Mouse (Mus musculus): ENCODE results near the gene Adgrg5.
A peak's percentile ranks its signal among the peaks of the same experiment; 100 is the strongest.

Gene Adgrg5

DNA sequence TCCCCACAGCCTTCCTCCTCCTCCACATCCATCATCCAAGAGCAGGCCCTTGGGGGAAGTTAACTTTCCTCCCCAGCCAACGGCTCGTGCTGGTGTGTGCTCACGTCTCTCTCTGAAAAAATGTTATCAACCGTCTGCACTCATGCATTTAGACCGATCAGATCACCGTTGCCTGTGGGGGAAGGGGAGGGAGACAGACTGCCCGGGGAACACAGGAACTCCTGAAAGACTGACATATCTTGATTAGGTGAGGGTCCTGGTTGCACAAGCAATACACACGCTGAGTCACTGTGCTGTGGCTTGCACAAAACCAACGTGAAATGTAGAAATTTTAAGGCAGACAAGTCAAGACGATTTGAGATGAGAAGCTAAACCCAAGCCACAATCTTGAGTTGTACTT, 41.3 kb downstream of the Adgrg5 start:
- DNase-seq (ENCODE audit: extremely low read depth, insufficient read length, low spot score) = no peak

DNA sequence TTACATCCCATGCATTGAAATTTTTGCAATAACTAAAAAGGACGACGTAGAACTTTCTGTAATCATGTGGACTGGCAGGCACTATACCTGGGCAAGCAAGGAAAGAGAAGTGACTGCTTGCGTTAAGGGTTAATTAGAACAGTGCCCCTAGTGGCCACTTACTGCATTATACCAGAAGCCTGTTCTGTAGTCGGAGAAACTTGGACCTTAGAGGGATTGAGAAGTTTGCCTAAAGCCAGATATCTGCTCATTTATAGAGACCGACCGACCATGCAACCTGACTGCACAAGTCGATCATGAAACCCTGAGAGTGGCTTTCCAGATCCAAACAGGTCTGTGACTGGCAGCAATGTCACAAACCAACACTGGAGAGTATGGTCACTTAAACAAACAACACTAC, 43.1 kb downstream of the Adgrg5 start:
- DNase-seq (ENCODE audit: extremely low read depth, insufficient read length, low spot score) = no peak

DNA sequence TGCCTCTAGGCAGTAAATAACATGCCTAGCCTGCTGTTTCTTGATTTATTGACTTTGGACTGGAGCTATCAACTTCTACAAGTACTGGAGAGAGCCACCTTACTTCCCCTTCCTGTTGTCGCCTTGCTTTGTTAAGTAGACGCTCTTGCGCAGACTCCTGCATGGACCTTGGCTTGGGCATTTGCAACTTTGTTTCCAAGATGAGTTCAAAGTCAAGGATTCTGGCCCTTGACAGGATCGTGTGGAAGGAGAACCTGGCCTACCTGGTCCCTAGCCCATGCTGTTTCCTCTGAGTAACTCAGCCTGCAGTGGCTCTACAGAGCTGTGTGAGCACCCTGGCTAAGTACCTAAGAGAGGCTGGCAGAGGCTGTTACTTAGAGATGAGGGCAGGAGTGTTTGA, 43.6 kb downstream of the Adgrg5 start:
- no peak for DNase-seq (ENCODE audit: extremely low read depth, insufficient read length, low spot score)

DNA sequence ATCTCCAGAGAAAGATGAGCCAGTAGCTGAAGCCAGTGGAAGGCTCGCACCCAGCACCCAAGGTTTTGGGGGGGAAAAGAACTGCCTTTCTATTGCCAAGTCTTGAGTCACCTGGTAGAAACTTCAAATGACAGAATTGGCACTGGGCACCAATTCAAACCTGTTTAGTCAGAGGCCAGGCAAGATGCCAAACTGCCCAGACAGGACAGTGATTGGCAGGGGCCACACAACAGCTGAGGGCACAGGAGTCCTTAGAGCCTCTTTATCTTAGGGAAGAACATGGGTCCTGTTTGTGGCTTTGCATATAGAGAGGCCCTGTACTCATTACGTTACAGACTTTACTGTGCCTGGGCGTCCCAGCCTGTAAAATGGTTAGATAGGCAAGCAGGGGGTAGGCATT, 44.1 kb downstream of the Adgrg5 start:
- peak; percentile 67 for DNase-seq (ENCODE audit: extremely low read depth, insufficient read length, low spot score)

DNA sequence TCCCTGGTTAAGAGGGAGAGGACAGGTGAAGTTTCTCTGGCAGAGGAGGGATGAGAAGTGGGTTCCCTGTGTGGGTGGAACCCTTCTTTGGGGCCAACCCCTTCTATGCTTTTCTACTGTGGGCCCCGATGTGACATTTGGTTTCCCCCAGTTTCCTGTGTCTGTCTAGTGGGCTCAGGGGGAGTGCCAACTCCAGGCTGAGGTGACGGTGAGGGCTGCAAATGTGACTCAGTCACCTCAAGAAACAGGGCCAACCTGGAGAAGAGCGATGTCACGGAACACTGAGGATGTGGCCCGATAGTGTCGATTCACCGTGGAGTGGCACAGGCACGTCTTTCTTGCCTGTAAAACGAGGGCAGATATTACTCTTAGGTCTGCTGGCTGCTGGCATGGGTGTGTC, 49.8 kb downstream of the Adgrg5 start:
- DNase-seq (ENCODE audit: extremely low read depth, insufficient read length, low spot score) = no peak

DNA sequence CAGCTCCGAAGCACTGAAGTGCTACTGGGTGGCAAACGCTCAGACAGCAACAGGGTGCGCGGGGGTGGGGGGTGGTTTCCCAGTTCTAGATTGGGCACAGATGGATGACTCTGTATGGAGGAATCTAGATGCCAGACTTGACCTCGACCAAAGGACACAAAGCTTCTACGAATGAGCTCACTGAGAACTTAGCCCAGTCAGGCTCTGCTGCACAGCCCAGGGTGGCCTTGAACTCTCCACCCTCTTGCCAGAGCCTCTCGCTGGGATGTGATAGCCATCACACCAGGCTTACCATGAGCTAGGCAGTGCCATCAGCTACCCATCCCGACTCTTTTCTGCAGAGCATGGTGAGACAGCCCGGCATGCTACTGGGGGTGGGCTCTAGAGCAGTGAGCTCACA, 50.3 kb downstream of the Adgrg5 start:
- no peak for DNase-seq (ENCODE audit: extremely low read depth, insufficient read length, low spot score)

DNA sequence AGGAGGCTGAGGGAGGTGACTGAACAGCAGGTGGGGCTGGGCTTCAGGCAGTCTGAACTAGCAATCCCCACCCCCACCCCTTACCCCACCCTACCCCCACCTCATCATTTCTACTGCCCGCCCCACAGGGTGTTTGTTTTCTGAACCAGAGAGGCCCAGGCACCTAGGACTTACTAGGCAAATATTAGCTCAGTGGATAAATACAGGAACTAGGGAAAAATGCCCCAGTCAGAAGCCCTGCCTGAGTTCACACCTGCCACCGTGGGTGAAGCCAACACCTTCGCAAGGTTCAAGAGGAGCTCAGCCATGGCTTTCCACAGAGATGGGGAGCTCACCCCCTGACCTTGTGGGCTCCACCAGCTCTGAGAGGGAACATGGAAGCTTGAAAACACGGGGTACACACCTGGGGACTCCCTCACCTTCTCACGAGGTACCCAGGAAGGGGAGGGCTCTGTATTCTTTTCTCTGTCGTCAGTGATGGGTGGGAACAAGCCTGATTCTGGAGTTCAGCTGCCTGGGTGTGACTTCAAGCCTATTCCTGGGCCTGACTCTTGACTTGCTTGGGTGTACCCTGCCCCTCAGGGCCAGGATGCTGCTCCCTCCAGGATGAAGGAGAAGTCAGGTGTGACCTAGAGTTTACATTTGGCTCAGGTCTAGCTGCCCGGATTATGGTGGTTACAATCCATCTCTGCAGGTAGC, 51.1 kb downstream of the Adgrg5 start, which contains the start of gene Adgrg1:
Gene Adgrg1, plus strand, starts transcription at position 285 of the 699 bp plus-strand sequence.
- no peak for DNase-seq (ENCODE audit: extremely low read depth, insufficient read length, low spot score)

DNA sequence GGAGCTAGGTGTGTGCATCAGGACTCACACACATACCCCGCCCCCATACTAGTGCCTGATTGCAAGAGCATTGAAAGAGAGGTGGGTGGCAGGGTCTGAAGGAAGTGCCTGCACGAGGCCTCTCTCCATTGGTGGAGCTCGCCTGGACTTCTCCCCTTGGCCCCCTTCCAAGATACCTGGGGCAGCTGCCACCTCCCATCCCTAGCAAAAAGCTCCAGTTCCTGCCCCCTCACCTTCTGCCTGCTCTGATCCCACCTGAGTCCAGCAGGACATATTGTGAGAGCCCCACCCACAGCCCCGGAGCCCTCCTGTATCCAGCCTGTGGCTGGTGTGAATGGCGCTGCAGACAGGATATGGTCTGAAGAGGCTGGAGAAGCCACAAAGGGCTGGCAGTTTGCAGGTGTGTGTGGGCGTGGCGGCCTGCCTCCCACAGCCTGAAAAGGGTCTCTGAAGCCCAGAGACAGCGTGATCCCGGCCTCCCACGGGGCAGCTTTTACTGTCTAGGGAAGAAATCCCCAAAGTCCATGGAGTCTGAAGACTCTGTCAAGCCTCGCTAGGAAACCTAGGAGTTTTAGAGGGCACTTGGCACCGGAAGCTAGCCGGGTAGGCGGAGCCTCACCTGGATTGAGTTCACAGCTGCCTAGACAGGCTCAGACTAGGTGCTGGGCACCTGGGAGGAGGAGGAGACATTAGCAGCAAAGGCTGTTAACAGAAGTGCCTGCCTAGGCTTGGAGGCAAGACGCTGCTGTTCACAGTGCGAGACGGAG, 53.3 kb downstream of the Adgrg5 start:
- DNase-seq (ENCODE audit: extremely low read depth, insufficient read length, low spot score) = no peak

DNA sequence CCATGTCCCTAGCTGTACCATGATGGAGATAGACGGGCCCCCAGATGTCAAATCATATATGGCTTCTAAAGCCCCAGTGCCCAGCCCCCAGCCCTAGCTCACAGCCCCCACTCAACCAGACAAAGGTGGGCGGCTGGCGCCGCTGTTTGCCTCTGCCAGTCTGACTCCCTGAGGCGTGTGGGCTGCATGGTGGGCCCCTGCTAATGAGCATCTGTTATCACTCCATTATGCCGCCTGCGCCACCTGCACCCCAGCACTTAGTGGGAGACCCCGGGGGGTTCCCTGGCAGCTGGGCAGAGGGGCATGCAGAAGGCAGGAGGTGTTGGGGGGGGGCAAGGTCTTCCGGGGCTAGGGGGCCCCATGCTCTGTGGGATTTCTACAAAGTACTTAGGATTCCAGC, 54.6 kb downstream of the Adgrg5 start:
- DNase-seq (ENCODE audit: extremely low read depth, insufficient read length, low spot score) = no peak

DNA sequence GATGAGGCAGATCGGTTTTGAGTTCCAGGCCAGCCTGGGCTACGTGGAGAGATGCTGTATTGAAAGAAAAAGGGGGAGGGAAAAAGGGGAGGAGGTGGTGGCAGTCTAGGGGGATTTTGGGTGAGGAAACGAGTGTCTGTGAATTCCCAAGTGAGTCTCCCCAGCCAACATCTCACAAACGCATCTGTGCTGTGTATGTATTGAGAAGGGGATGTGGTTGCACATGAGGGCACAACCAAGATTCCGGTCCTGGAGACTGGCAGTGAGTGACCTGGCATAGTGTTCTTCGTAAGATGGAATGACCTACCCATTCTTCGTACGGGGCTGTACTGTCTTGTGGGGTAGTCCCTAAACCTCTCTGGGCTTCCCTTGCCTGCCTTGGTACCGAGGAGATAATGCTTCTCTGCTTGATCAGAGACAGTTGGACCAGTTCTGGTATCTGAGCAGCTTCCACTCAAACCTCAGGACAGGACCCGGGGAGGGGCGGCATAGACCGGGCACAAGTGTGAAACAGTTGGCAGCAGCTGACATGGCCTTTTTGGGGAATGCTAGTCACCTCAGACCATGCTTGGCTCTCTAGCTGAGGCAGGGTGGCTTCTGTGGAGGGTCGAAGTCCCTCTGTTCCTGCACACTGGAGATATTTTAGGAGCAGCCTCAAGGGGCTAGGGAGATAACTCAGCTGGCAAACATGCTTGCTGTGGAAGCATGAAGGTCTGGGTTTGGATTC, 55.3 kb downstream of the Adgrg5 start:
- no peak for DNase-seq (ENCODE audit: extremely low read depth, insufficient read length, low spot score)

DNA sequence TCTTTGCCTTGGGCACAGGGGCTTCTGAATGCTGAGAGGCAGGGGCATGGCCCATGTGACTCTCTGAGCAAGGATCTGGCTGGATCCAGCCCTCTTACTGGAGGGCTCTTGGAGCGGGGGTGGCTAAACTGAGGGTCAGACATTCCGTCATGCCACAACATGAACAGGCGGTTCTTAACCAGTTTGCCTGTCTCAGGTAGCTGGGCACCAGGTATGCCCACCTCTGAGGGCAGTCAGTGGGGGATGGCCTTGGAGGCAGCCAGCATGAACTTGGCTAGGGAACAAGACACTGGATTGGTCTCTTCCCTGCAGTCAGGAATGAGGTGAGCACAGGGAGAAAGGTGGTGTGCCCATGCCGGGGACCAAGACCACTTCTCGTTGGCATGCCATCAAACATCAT, 56.7 kb downstream of the Adgrg5 start:
- no peak for DNase-seq (ENCODE audit: extremely low read depth, insufficient read length, low spot score)

DNA sequence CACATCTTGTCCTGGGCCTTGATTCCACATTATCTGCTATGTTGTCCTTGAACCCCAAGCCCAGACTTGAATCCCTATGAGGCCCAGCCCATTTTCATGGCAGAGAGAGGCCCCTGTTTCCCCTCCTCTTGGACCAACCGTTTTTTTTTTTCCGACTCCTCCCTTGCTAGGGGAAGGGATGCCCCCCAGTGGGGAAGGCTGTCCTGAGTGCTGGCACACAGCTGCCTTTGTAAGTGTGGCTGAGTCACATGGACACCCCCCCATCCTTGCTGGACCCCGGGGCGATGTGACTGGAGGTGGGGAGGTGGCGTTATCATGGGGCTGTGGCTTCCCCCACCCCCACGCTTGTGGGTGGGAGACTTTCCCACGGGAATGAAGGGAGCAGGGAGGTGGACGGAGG, 57.5 kb downstream of the Adgrg5 start:
- no peak for DNase-seq (ENCODE audit: extremely low read depth, insufficient read length, low spot score)

DNA sequence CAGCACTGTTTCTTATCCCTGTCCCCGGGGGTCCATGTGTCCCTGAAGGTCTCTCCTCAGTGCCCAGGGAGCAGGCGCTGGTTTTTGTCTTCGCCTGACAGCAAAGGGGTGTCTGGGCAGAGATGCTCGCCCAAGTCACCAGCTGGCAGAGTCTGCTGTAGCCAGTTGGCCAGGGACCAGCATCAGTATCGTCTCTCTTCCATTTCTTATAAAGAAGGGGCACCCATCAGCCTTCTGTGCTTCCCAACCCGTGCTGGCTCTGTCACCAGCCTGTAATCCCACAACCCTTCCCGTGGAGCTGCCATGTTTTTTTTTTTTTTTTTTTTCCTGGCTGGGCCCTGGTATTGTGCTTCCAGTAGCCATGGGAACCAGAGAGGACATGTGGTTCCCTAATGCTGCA, 58.4 kb downstream of the Adgrg5 start:
- no peak for DNase-seq (ENCODE audit: extremely low read depth, insufficient read length, low spot score)

DNA sequence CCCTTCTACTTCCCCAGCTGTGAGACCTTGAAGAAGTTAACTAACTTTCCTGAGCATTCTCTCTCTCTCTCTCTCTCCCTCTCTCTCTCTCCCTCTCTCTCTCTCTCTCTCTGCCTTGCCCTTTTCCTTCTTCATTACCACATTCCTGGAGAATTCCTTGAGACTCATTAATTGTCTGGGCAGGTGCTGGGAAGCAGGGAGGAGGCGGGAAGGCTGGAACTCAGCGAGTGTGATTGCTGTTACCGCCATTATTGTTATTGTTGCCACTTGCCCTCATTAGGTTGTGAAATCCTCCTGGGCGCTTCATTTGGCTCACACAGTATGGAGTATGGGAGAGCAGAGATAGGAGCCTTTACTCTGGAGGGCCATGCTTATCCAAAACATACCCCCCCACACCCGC, 59.7 kb downstream of the Adgrg5 start:
- DNase-seq (ENCODE audit: extremely low read depth, insufficient read length, low spot score) = no peak

DNA sequence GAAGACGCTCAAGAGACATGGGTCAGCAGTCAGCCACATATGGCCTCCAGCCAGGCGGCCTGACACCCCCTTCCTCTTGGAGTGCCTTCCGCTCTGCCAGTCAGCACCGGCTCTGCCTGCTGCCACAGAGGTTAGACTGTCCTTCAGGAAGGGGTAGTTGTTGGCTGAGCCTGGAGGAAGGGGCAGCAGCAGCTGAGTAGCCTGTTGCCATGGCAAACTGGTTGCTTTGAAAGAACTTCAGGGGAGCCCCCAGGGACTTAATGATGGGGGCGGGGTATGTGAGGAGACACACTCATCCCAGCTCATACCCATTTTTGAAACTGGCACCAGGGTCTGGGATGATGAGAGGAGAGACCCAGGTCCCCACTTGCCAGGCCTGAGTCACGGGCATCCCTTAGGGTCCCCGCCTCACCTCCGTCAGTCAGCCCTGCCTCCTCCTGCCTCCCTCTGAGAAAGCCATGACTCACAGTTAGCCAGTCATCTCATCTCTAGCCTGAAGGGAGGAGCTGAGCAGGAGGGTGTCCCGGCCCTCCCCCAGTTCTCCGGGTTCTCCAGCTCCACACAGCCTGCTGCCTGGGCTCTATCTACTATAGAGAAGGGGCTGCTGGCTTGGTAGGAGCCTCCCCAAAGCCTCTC, 60.5 kb downstream of the Adgrg5 start:
- peak; percentile 86 for DNase-seq (ENCODE audit: extremely low read depth, insufficient read length, low spot score)

DNA sequence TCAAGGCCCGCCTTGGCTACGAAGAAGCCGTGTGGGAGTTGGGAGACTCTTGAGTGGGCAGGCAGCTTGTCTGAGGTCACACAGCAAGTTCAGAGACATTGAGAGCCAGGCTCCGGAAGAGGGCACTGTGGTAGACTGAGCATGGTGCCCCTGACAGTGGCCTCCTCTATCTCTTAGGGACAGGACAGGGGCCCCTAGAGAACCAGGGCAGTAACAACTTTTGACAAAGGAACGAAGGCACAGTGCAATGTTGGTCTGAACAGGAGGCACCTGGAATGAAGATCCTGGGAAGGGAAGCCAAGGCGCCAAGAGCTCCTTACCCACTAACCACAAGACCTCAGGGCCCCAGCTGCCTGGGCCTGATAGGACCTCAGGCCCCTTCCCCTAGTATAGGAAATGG, 61.5 kb downstream of the Adgrg5 start:
- DNase-seq (ENCODE audit: extremely low read depth, insufficient read length, low spot score) = no peak

DNA sequence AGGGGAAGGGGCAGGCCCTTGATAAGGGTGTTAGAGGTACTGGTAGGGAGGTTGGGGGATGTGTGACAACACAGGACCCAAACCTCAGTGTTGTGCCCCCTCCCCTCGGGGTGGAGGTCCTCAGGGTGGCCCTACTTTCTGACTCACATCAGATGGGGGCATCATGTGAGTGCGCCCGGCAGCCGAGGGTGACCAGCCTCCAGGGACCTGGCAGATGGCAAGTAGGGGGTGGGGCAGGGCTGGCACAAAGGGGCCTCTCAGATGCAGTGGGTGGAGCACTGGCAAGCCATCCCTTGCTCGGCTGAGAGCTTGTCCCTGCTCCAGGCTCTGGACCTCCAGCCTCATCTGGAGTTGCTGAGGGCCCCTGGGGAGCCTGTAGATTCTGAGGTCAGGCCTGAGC, 63.2 kb downstream of the Adgrg5 start:
- DNase-seq (ENCODE audit: extremely low read depth, insufficient read length, low spot score) = peak; percentile 73

DNA sequence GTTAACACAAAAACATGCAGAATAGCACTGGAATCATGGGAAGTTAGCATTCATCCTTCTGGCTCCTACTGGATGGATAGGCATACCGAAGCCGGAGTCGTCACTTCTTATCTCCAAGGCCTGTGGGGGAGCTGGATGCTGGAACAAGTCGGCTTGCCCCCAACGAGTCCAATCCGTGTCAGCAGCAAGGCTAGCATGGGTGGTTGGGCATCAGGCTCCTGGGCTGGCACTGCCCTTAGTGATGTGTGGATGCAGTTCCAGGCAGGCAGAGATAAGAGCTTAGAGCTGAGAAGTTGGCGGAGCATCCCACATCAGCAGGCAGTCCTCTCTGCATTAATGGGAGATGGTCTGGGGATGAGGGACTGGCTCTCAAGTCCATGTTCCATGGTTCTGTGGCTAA, 64.1 kb downstream of the Adgrg5 start:
- DNase-seq (ENCODE audit: extremely low read depth, insufficient read length, low spot score) = no peak

DNA sequence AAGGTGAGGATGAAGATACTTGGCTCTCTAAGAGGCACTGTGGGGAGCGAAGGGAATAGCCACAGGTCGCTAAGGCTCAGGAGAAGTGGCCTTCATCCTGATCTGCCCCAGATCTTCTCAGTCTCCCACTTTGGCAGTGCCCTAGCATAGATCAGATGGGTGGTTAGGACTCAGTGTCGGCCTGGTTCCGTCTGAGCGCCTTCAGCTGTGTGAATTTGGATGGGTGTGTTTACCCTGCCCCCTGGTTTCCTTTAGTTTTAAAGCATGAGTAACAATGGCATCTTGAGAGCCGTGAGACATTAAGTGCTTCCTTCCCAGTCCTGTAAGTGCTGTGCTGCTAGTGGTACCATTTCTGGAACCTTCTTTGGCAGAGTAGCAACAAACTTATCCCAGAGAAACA, 65.1 kb downstream of the Adgrg5 start:
- no peak for DNase-seq (ENCODE audit: extremely low read depth, insufficient read length, low spot score)

DNA sequence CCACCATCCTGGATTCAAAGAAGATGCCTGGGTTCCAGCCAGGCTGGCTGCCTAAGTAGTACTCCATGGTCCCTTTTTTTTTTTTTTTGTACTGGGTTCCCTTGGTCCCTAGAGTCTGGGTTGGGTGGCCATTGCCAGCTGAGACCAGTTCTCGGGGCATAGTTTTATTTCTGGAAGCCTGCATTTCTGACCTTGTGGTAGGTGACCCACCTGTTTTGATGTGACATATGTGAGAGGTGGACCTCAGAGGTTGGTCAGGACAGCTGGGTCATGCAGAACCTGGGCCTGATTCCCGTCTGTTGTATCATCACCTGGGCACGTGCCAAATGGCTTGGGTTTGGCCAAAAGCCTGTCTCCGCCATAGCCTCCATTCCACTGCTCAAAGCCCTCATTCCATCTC, 66.2 kb downstream of the Adgrg5 start:
- peak; percentile 65 for DNase-seq (ENCODE audit: extremely low read depth, insufficient read length, low spot score)
